Mouse (Mus musculus) activated CD4-positive, CD25-positive, alpha-beta regulatory T cell, adult 4 months (primary cell): ENCODE data around the gene Fbxl13. TPM values are rescaled to one million over a fixed set of nuclear protein-coding genes. Genes with fewer than 3 reads are reported as not detected.

ENCODE experiments used
- ATAC-seq: one replicate; pipeline ENCODE4 v1.8.0; 2017
- polyA plus RNA-seq, 2 experiments: library from polyadenylated mRNA; unstranded; fragments of 100-300 nt; shearing (Covaris generic); gene quantifications; one replicate each; pipeline ENCODE4 v1.2.1; 2017

Fbxl13 gene
- polyA plus RNA-seq, 2 experiments from 2014 or later = not detected

GRCm38 (mm10) chr5:21574386-21575209 lies 70.8 kb downstream of the Fbxl13 start:
- no peak for ATAC-seq

GRCm38 (mm10) chr5:21572764-21573416 lies 72.5 kb downstream of the Fbxl13 start:
- ATAC-seq = no peak

- no peak for ATAC-seq
Observed at GRCm38 (mm10) chr5:21567784-21568183, 77.7 kb downstream of the Fbxl13 start.

GRCm38 (mm10) chr5:21565392-21566065 lies 79.9 kb downstream of the Fbxl13 start:
- ATAC-seq = no peak

GRCm38 (mm10) chr5:21563936-21564335 lies 81.5 kb downstream of the Fbxl13 start:
- no peak for ATAC-seq

- no peak for ATAC-seq
Observed at GRCm38 (mm10) chr5:21556502-21556901, 88.9 kb downstream of the Fbxl13 start.

GRCm38 (mm10) chr5:21554732-21555131 lies 90.7 kb downstream of the Fbxl13 start:
- ATAC-seq = no peak

GRCm38 (mm10) chr5:21553685-21554084 lies 91.7 kb downstream of the Fbxl13 start:
- no peak for ATAC-seq

GRCm38 (mm10) chr5:21547005-21547404 lies 98.4 kb downstream of the Fbxl13 start:
- no peak for ATAC-seq

- no peak for ATAC-seq
Observed at GRCm38 (mm10) chr5:21545786-21546185, 99.6 kb downstream of the Fbxl13 start.

- no peak for ATAC-seq
Observed at GRCm38 (mm10) chr5:21545227-21545626, 100.2 kb downstream of the Fbxl13 start.

- no peak for ATAC-seq
Observed at GRCm38 (mm10) chr5:21544821-21545220, 100.6 kb downstream of the Fbxl13 start.

- ATAC-seq = no peak
Observed at GRCm38 (mm10) chr5:21543409-21544201, 101.8 kb downstream of the Fbxl13 start, which contains the start of gene Lrrc17. TSS of gene Lrrc17 (plus strand) at chr5:21543559.

GRCm38 (mm10) chr5:21542226-21542625 lies 103.2 kb downstream of the Fbxl13 start:
- ATAC-seq = no peak

GRCm38 (mm10) chr5:21532921-21533320 lies 112.5 kb downstream of the Fbxl13 start:
- no peak for ATAC-seq

- ATAC-seq = no peak
Observed at GRCm38 (mm10) chr5:21532126-21532525, 113.3 kb downstream of the Fbxl13 start.

GRCm38 (mm10) chr5:21529110-21529720 lies 116.2 kb downstream of the Fbxl13 start:
- ATAC-seq = no peak

- ATAC-seq = no peak
Observed at GRCm38 (mm10) chr5:21528068-21528842, 117.2 kb downstream of the Fbxl13 start.

- no peak for ATAC-seq
Observed at GRCm38 (mm10) chr5:21527488-21527911, 117.9 kb downstream of the Fbxl13 start.

- no peak for ATAC-seq
Observed at GRCm38 (mm10) chr5:21526835-21527485, 118.5 kb downstream of the Fbxl13 start.

- no peak for ATAC-seq
Observed at GRCm38 (mm10) chr5:21519166-21519565, 126.3 kb downstream of the Fbxl13 start.
